Comparison of ENCODE assay signal across 8 mouse cellular contexts in genomic region chr13:102665588-102666232, GRCm38 (mm10). TPM values are rescaled to one million over a fixed set of nuclear protein-coding genes. Genes with fewer than 3 reads are reported as not detected.
DNase-seq lines count a peak whose midpoint lies in the region; ATAC-seq and TF ChIP-seq lines count a peak whose summit lies in the region.

No protein-coding gene starts in this region.

- H3K9me3 ChIP-seq in megakaryocyte, embryonic 14.5 days = no peaks in the 10 kb centered on the region

- WGBS in thymus, adult 2 months = 9% methylated on average over 18 of the region's 18 CpGs

- H3K4me3 ChIP-seq in thymus, adult 2 months (ENCODE audit: control insufficient read depth, insufficient read depth, low read length) = peak overlapping the region; percentile 45
- peak overlapping the region; percentile 90 for H3K4me3 ChIP-seq in megakaryocyte, embryonic 14.5 days (replicated peaks)

- no peaks in the 10 kb centered on the region for H3K27me3 ChIP-seq in thymus, adult 2 months (ENCODE audit: control insufficient read depth, insufficient read depth, low read length)
- H3K27me3 ChIP-seq in megakaryocyte, embryonic 14.5 days (replicated peaks) = no peaks in the 10 kb centered on the region

- peaks cover 29% of the 10 kb centered on the region for H3K4me1 ChIP-seq in thymus, adult 2 months (replicated peaks; ENCODE audit: control insufficient read depth, insufficient read depth, low read length)
- peaks cover 80% of the 10 kb centered on the region for H3K4me1 ChIP-seq in megakaryocyte, embryonic 14.5 days

- H3K27ac ChIP-seq in thymus, adult 2 months (ENCODE audit: control insufficient read depth, insufficient read depth, low read length) = peak overlapping the region; percentile 70

- no peak for TF ChIP-seq CTCF in thymus, adult 2 months (IDR thresholded peaks at IDR 0.05; ENCODE audit: borderline replicate concordance, control insufficient read depth, extremely low read depth, insufficient read depth, low read length, poor library complexity)

- ATAC-seq in frontal cortex, adult (ENCODE audit: low TSS enrichment) = peak; percentile 50

- no peak for TF ChIP-seq POLR2A in thymus, adult 2 months (IDR thresholded peaks at IDR 0.05; ENCODE audit: control insufficient read depth, extremely low read depth, insufficient read depth, low read length, poor library complexity)

- DNase-seq in frontal cortex, postnatal 10 days (ENCODE audit: low spot score in 2 of 2) = no peak
- peak; percentile 36 for DNase-seq in thymus, adult 2 months
- DNase-seq in thymus, adult 18-20 months = no peak
- DNase-seq in T-cell, adult 2 months (ENCODE audit: low spot score) = no peak
- DNase-seq in kidney, postnatal 36 days = no peak
- DNase-seq in lung, postnatal 4 days = no peak

- H3K36me3 ChIP-seq in thymus, adult 2 months (ENCODE audit: control insufficient read depth, insufficient read depth, low read length) = no peaks in the 10 kb centered on the region
- H3K36me3 ChIP-seq in megakaryocyte, embryonic 14.5 days (replicated peaks; ENCODE audit: low read length) = peaks cover 10% of the 10 kb centered on the region

RNA-seq across cellular contexts. Expression of gene Cd180, which starts 27.6 kb away (rescaled TPM):
- polyA plus RNA-seq in thymus, adult 2 months (2012; rRNA removed) = 4.1 and 4.5 TPM in 2 replicates
- 1.5 TPM in 2 replicates for polyA plus RNA-seq in megakaryocyte, embryonic 14.5 days (2012; ENCODE audit: insufficient read depth, low replicate concordance)
